Mouse (Mus musculus): Measurements from ENCODE around the gene Scp2.

- no peak for TF ChIP-seq CTCF (IDR thresholded peaks at IDR 0.05; ENCODE audit: borderline replicate concordance, insufficient read depth, low read depth, low read length)
- TF ChIP-seq POLR2A (IDR thresholded peaks at IDR 0.05; ENCODE audit: borderline replicate concordance, insufficient read depth, low read length) = no peak
Measured at GRCm38 (mm10) chr4:108060774-108061173, 84.0 kb downstream of the Scp2 start.
